Mouse (Mus musculus) heart, postnatal 10 days (tissue): ENCODE data around the gene Lman2. TPM values are rescaled to one million over a fixed set of nuclear protein-coding genes. Genes with fewer than 3 reads are reported as not detected.
A peak's percentile ranks its signal among the peaks of the same experiment; 100 is the strongest.

ENCODE experiments used
- DNase-seq, 2 experiments: peaks; one replicate each; pipeline ENCODE4 v3.0.0; 2021
- intact Hi-C: fragments of 180-260 bp; cut with DNase I; formaldehyde crosslinking; loops from one replicate; pipeline ENCODE4 v1.15.1; 2025
- total RNA-seq, 2 experiments: library from RNA; stranded (reverse); gene quantifications; 2 replicates each; pipeline ENCODE4 v1.2.3; 2021

The Lman2 gene
- total RNA-seq: 10 to 100 TPM; 56.7 to 58.2 TPM

DNA sequence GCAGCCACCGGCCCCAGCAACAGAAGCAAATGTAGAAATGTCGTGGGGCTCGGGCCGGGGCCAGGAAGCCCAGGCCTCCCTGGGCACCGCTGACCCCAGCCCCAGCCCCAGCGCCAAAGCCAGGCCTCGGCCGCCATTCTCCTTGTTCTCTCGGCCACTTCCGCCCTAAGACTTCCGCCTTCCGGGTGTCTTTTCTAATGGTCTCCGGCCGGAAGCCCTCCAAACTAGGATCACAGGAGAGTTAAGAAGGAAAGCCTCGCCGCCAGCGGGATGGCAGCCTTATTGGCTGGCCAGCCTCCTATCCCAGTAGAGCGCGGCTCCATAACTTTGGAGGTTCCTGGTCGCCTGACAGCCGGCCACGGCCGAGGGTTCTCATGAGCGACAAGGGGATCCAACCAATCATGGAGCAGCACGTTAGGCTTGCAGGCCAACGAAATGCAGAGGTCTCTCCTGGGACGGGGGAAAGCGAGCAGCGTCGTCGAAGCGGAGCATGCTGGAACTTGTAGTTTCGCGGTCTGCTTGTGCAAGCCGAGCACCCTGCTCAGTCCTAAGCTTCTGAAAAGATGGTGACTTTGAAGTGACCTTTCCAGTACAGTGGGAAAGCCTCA is at the start of gene Lman2:
Lman2 (minus strand) TSS at position 331 of the 608 bp plus-strand sequence.
- intact Hi-C loops: no loop called here

DNA sequence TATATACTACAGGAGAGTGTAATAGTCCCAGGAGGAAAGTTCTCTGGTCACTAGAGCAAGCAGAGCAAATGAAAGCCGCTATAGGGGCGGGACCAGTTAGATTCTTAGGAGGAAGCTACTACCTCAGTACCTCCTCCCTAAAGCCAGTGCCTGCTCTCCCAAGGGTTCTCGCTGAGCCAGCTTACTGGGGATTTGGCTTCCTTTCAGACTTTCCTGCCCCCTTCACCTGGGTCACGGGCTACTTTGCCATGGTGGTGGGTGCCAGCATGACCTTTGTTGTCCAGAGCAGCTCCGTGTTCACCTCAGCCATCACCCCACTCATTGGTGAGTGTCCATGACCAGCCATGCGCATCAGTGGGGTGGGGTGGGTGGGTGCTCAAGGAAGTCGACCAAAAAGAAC is 49.2 kb upstream of the Lman2 start:
- intact Hi-C loops: no loop called here
- DNase-seq: no peak

More for the DNA sequence above, at the start of gene Lman2:
- peak; percentile 98 to 99 for DNase-seq

DNA sequence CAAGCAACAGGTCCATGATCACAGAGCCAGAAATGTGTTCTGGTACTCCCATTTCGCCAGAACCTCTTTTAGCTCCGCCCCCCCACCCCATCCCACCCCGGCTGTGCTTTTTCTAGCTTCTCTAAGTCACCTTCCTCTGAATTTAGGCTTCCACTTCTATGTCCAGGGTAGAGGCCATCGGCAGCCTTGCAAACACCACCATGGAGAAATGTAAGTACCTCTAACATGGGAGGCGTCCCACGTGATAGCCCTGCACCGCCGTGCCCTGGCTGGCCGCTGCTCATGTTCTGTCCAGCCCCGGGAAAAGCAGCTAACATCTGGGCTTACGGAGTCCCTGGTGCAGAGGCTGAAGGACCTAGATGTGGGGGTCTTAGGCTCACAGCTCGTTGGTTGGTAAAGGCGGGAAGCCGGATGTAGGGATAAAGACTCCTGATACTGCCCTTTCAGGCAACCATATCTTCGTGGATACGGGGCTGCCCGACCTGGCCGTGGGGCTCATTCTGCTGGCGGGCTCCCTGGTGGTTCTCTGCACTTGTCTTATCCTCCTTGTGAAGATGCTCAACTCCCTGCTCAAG is 46.0 kb upstream of the Lman2 start:
- intact Hi-C loops: loop anchor here (5.0 kb wide), 1 partner anchor 129 kb away; the partner anchor contains the start of gene Ddx41
- no peak for DNase-seq

DNA sequence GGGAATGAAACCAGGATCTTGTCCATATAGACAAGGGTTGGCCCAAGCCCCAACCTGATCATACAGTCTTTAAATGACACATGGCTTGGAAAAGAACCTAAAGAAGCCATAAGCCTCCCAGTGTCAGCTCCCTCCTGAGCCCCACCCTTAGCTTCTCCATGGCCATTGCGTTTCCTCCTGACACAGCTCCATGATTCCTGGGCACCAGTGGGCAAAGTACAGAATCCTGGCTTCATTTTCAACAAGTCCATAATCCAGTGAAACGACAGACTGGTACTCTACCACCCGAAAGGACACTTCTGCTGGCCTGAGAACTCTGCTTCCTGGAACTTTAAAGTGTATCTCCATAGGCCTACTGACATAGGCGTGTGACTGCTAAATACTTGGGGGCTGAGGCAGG is 44.8 kb upstream of the Lman2 start:
- intact Hi-C loops: loop anchor here (5.0 kb wide), 1 partner anchor 130 kb away; the partner anchor contains the start of gene Ddx41
- no peak for DNase-seq

DNA sequence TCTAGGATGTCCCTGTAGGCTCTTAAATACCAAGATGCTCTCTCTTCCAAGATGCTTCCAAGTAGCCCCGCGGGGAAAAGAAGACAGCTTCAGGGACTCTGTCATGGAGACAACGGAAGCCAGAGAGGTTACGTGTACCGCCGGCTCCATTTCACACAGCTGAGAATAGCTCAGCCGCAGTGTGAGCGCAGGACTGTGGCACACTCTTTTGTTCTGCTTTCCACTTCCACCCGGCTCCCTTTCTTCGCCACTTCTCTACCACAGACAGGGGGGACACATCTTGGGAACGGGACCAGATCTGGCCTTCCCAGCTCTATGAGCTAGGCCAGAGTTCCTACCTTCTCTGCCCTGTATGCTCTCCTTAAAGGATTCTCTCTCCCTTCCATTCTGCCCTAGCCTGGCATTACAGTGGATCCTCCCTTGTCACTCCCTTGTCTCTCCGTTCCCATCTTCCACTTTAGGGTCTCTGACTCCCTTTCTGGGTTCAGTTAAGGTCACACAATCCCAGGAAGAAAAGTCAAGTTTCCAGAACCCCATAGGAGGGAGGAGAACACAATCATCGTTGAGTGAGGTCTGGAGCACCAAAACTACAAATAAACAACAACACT is 43.3 kb upstream of the Lman2 start:
- intact Hi-C loops: loop anchor here (1.0 to 5.0 kb wide), 3 partner anchors 63 to 131 kb away; partner anchors contain the start of gene Ddx41
- no peak for DNase-seq

DNA sequence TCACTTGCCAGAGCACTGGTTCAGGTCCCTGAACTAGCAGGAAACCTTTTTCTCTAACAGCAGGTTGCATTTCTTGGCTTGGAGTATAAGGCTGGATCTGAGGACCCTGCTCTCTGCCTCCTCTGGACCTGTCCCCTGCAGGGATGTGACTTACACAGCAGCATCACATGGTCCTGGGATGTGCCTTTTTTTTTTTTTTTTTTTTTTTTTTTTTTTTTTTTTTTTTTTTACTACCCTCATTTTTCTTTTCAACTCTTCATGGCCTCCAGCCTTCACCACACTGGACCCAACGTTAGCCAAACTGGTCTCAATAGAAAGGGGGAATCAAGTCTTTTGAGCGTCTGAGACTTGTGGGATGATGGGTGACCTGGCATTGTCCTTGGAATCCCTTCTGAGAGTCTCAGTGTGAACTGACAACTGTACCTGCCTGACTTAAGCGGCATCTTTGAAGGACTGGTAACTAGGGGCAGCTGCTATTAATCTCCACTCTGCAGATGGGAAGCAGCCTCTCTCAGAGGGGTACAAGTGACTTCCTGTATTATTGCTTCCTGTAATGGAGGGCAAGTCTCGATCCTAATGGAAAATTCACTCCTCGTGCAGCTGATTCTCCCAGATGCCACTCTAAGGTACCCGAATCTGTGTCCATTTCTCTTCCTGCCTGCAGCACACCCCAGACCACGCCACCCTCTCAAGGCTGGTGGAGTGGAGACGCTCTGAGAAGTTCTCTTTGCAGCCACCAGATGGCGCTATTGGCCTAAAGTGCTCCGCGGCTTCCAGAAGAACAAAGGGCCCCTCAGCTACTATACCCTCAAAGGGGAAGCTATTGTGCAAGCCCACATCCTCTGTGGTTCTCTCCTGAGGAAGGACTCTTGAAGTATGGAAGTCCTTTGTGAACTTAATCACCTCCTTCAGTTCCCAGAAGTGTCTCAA is 42.5 kb upstream of the Lman2 start:
- intact Hi-C loops: loop anchor here (1.0 to 5.0 kb wide), 3 partner anchors 64 to 132 kb away; partner anchors contain the start of gene Ddx41
- DNase-seq: peak; percentile 82 to 87

DNA sequence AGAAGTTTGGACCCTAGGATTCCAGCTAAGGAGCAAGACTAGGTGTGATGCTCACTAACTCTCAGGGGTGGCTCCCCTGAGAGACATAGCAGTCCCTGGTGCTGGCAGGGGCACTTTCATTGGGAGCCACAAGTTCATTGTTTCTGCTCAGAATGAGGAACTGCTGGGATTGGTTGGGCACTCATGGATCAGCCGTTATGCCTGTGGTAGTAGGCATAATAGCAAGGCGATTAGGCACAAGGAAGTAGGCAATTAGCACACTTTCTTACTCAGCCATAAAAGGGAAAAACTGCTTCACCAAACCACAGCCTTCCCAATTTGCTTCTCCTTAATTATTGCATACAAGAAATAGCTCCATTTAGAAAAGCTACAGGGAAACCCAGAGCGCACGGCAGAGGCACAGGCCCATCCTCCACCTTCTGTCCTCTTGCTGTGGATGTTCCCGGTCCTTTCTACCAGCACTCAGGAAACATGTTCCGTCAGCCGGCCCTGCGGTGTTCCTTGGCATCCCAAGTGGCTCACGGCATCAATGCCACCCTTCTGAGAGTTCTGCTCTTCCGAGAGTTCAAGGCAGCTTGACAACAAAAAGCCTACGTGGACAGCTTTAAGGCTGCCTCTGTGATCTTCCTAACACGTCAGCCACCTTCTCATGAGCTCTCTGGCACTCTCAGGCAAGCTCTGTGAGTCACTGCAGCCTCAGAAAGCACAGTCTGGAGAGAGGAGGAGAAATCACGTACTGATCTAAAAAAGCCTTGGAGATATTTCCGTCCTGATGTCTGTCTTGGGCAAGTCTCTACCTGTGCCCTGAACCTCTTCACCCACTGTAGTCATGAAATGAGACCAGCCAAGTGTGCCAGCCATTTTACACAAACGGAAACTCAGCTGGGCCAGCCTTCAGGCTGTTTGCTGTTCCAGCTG is 41.6 kb upstream of the Lman2 start:
- no peak for DNase-seq
- intact Hi-C loops: no loop called here

DNA sequence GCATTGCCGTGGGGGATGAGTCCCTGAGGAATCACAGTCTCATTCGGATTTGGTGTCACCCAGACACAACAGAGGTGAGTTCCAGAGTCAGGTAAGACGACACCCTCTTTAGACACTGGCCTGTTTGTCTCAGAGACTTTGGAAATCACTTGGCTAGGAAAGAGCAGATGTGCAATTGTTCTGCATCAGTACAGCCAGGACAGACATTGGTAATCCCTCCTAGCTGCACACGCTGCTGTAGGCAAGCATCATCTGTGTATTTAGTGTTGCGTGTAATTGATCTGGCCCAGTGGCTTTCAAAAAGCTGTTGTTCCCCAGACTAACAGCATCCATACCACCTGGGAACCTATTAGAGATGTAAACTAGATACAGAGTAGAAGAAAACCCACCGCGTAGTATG is 40.7 kb upstream of the Lman2 start:
- no peak for DNase-seq
- intact Hi-C loops: no loop called here

DNA sequence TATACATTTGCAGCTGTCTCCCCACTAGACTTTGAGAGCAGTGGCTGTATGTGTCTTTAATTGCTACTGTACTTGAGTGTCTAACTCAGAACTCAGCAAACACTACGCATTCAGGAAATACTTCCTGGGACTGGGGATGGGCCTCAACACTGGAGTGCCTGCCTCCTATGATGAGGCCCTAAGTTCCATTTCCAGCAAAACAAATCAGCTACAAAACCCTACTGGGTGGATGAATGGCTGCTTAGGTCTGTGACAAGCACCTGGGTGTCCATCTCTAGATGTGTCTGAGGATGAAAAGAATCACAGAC is 37.4 kb upstream of the Lman2 start:
- no peak for DNase-seq
- intact Hi-C loops: no loop called here

DNA sequence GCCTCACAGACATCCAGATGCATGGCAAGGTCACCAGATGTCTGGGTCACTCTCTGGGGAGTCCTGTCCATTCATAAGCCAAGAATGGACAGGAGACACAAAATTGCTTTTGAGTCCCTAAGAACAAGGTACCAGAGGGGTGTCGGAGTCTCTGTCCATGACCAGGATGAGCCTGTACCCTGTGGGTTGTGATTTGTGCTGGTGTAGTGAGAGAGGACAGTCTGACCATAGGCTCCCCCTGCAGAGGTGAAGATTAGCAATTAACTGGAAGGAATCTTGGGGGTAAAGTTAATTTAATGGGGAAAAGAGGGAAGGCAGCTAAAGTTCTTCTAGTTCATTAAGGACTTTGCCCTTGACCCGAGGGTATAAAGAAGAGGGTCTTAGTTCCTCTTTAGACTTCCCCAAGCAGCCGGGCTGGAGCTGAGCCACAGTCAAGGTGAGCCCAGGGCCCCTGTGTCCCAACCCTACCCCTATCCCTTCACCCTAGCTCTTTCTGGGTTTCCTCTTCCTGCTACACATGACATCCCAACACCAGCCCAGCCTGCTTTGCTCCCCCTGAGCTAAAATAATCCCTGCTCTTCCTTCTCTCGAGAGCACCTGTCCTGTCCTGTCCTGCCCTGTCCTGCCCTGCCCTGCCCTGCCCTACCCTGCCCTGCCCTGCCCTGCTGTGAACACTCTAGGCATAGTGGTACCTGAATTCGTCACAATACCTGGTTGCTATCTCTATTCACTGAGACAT is 36.9 kb upstream of the Lman2 start:
- no peak for DNase-seq
- intact Hi-C loops: no loop called here

DNA sequence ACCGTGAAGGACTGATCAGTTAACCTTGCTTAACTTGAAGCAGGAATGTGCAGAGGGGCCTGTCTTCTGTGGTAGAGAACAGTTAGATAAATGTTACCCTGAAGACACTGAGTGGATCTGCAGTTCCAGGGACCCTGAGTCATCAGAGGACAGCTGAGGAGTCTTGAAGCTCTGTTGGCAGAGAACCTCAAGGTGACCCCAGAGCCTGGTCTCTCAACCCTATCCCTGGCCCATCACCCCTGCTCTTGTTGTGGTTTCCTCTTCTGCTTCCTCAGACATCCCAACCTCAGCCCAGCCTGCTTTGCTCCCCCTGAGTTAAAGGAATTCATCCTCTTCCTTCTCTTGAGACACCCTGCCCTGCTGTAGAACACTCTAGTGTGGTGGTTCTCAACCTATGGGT is 35.5 kb upstream of the Lman2 start, which contains the start of gene Slc34a1:
Slc34a1 (plus strand) TSS at position 100 of the 400 bp plus-strand sequence.
- intact Hi-C loops: no loop called here
- no peak for DNase-seq

DNA sequence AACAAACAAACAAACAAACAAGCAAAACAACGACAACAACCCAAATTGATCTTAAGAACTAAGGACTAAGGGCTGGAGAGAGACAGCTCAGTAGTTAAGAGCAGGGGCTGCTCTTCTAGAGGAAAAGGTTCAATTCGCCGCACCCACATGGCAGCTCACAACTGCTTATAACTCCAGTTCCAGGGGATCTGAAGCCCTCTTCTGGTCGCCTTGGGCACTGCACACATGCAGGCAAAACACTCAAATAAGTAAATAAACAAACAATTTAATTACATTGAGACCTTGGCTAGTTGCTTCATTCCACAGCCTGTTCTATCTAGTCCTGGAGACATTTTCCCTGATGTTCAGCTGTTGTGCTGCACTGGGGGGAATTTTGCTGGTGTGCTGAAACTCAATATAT is 30.4 kb upstream of the Lman2 start:
- intact Hi-C loops: no loop called here
- DNase-seq: no peak

DNA sequence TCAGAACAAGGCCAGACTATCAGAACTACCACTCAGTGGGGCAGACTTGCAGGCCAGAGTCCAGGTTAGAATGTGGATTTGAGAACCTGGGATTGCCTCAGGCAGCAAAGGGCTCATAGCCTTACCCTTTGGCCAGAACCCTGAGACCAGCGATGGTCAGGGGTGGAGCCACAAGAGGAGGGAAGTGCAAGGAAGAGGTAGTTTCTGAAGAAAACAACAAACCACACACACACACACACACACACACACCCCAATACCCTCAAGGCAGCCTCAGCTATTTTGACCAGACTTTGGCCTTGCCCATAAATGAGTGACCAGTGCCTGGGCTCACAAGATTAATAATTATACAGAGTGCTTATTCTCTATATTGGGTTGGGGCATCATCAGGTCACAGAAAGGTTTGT is 29.0 kb upstream of the Lman2 start:
- no peak for DNase-seq
- intact Hi-C loops: no loop called here

DNA sequence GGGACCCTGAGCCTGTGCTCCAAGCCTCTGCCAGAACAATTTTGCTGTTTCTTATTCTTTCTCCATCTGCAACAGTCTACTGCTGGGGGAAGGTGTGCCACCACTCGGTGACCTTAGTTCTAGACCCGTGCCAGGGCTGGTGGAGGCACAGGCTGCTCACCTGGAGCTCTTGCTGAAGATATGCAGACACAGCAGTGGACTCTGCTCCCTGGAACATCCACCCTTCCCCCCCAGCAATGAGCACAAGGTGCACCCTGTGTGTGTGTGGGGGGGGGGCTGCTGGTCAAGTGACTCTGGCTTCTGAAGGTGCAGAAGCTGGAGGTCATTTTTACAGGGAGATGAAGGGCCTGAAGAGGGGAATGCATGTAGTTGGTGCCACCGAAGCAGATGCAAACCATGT is 28.1 kb upstream of the Lman2 start:
- no peak for DNase-seq
- intact Hi-C loops: no loop called here

DNA sequence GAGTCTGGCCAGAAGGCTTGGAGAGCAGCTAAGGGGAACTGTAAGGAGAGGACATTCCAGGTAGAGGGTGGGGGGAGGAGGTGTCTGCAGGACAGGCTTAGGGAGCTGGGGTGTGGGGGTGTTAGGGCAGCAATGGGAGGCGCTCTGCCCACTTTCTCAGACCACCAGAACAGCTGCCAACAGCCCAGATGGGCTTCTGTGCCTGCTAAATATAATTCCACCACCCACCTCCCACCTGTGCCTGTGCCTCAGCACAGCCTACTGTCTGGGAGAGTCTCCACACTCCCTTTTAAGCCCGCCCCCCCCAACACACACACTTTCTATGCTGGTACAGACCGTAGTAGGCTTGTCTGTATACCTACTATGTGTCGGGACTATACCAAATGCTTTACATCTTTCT is 19.2 kb upstream of the Lman2 start:
- no peak for DNase-seq
- intact Hi-C loops: no loop called here

DNA sequence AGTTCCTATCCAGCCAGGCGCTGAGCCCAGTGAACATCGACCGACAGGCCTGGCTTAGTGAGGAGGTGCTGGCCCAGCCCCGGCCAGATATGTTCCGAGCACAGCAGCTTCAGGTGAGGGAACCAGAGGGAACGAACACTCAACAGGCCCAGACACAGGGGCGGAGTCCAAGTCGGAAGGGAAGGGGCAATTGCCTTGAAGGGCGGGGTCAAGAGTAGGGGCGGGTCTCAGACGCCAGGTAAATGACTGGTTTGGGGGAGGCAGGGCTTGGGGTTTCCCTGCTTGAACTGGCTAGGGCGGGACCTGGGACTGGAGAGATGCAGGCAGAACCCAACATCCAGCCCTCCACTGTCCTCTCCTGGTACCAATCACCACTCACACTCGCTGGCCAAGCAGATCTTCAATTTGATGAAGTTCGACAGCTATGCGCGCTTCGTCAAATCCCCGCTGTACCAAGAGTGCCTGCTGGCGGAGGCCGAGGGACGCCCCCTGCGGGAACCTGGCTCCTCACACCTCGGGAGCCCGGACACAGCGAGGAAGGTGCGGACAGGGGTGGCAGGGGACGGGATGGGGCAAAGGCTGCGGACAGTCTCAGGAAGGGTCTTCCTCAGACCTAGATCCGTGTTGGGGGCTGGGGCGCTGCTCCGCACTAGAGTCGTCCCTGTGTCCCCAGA is 16.5 kb upstream of the Lman2 start:
- no peak for DNase-seq
- intact Hi-C loops: no loop called here

DNA sequence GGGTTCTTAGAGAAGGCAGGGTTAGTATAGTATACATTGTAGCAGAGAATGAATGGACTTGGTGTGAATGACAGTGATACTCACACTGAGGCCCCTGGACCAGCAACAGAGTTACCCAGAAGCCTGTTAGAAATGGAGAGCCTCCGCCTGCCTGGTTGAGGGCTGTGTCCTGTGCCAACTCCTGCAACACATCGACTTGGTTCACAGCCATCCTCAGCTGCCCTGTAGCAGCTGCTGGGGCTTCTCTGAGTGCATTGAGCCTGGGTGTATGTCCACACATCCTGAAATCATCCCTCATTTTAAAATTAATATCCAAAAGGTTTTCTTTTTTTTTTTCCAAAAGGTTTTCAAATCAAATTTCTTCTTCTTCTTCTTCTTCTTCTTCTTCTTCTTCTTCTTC is 13.3 kb upstream of the Lman2 start:
- no peak for DNase-seq
- intact Hi-C loops: no loop called here

DNA sequence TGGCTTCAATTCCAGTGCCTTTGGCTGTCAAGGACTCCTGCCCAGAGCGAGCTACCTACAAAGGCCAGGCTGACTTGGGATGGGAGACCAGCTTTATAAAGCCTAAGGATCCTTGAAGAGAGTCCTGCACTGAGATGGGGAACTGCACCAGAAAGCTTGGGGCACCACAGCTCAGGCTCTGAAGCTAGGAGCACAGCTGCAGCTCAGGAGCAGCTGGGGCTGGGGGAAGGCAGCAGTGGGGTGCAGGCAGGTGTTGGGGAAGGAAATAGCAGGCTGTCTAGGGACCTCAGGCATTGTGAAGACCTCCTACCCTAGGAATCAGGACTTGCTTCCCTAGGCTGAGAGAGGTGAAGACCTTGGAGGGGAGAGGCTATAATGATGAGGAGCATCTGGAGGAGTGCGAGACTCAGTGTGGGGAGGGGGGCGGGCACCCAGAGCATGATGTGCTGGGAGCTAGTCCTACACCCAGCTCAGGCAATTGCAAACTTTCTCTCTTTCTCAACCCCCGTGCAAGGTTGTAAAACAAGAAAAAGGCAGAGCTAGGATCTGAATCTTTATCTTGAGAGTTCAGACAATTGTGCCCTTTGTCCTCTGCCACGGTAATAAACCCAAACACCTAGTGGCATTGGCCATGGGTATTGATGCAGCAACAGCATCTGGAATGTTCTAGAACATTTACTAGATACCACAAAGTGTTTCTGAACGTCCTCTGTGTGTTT is 11.8 kb upstream of the Lman2 start:
- no peak for DNase-seq
- intact Hi-C loops: no loop called here
